Mouse (Mus musculus) bone marrow macrophage, adult 2 months (primary cell): ENCODE data around the gene Cyp11a1.

Experiments used
- CTCF ChIP-seq: IDR thresholded peaks from 2 replicates; pipeline ENCODE4 v1.5.1; 2012; ENCODE audit warnings: low read depth, mild to moderate bottlenecking, low read length, moderate library complexity
- POLR2A ChIP-seq: IDR thresholded peaks from 2 replicates; pipeline ENCODE4 v1.6.1; 2012; ENCODE audit warnings: mild to moderate bottlenecking, low read depth, low read length, borderline replicate concordance

DNA sequence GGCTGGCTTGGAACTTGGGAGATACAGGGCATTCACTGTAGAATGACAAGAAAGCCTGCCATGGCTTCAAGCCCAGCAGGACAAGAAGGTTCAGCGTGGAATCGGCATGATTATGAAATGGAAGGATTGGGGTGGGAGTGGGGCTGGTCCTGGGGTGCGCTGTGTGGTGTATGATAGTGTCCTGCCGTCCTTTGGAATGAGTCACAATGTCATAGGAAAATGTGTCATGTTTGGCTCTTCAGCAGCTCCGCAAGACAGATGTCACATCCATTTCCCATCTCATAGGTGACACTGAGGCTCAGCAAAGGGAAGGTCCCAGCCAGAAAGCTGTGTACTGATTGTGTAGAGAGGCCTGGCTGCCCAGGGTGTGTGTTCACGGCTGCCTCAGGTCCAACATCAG is 9.6 kb downstream of the Cyp11a1 start:
- TF ChIP-seq POLR2A (no peak), CTCF (no peak)
